Mouse (Mus musculus): Measurements from ENCODE around the gene Bmpr1a. TPM values are rescaled to one million over a fixed set of nuclear protein-coding genes. Genes with fewer than 3 reads are reported as not detected.

Gene Bmpr1a
- polyA plus RNA-seq, 2 experiments: 2.8 to 3.2 TPM

GRCm38 (mm10) chr14:34362135-34362534, 141.0 kb downstream of the Bmpr1a start:
- Histone ChIP-seq H3K27ac (no peak overlapping the region), H3K9me3 (ENCODE audit: control insufficient read depth, low read length) (no peaks in the 10 kb centered on the region), H3K36me3 (replicated peaks; ENCODE audit: control insufficient read depth, insufficient read depth, low read depth) (no peaks in the 10 kb centered on the region), H3K4me3 (ENCODE audit: insufficient read depth in 1 of 2, low read depth in 2 of 2, low read length in 2 of 2) (no peak overlapping the region), H3K27me3 (ENCODE audit: control insufficient read depth, insufficient read depth, low read length) (no peaks in the 10 kb centered on the region), H3K4me2 (ENCODE audit: low read depth) (no peak overlapping the region), H3K4me1 (replicated peaks; ENCODE audit: control insufficient read depth in 2 of 2, insufficient read depth in 2 of 2, low read length in 1 of 2) (peaks cover 0 to 12% of the 10 kb centered on the region in 2 experiments; a peak in 2 of 4 replicates), H3K9ac (replicated peaks) (no peak overlapping the region)
- WGBS (ENCODE audit: insufficient replicate concordance): 11% methylated on average over 4 of the region's 4 CpGs
- no peak for TF ChIP-seq CTCF (IDR thresholded peaks at IDR 0.05; ENCODE audit: low read depth)
- no peak for TF ChIP-seq EP300 (IDR thresholded peaks at IDR 0.05; ENCODE audit: low read depth)
- ATAC-seq (ENCODE audit: insufficient read depth) (no peak), DNase-seq (ENCODE audit: low read depth in 3 of 3, low spot score in 3 of 3) (no peak)

Other genes with a start within 250 kb of the Bmpr1a start
- 2.0 and 3.0 TPM in 2 replicates for gene Shld2, start 192.8 kb downstream of the Bmpr1a start, polyA plus RNA-seq (2012; rRNA removed)
- gene Shld2, start 192.8 kb downstream of the Bmpr1a start, polyA plus RNA-seq (2014; fragmentation: Nextera tagmentation; extraction: Ambion mirVana): 4.8 and 5.6 TPM in 2 replicates
- gene Glud1, start 192.6 kb downstream of the Bmpr1a start, polyA plus RNA-seq (2012; rRNA removed): 140 and 186 TPM in 2 replicates
- 145 and 151 TPM in 2 replicates for gene Glud1, start 192.6 kb downstream of the Bmpr1a start, polyA plus RNA-seq (2014; fragmentation: Nextera tagmentation; extraction: Ambion mirVana)
- gene Fam25c, start 147.9 kb downstream of the Bmpr1a start, polyA plus RNA-seq (2012; rRNA removed): 0.48 TPM in 1 of 2 replicates, not detected in the other
- 0.28 and 0.40 TPM in 2 replicates for gene Fam25c, start 147.9 kb downstream of the Bmpr1a start, polyA plus RNA-seq (2014; fragmentation: Nextera tagmentation; extraction: Ambion mirVana)
- gene Sncg, start 128.6 kb downstream of the Bmpr1a start, polyA plus RNA-seq (2012; rRNA removed): 0.17 and 0.21 TPM in 2 replicates
- gene Sncg, start 128.6 kb downstream of the Bmpr1a start, polyA plus RNA-seq (2014; fragmentation: Nextera tagmentation; extraction: Ambion mirVana): not detected in 2 replicates
- 1.0 and 1.1 TPM in 2 replicates for gene Mmrn2, start 127.9 kb downstream of the Bmpr1a start, polyA plus RNA-seq (2012; rRNA removed)
- gene Mmrn2, start 127.9 kb downstream of the Bmpr1a start, polyA plus RNA-seq (2014; fragmentation: Nextera tagmentation; extraction: Ambion mirVana): 1.3 and 1.8 TPM in 2 replicates
- not detected in 2 replicates for gene 9230112D13Rik, start 19.5 kb upstream of the Bmpr1a start, polyA plus RNA-seq (2012; rRNA removed)
- gene 9230112D13Rik, start 19.5 kb upstream of the Bmpr1a start, polyA plus RNA-seq (2014; fragmentation: Nextera tagmentation; extraction: Ambion mirVana): not detected in 2 replicates
- gene Ldb3, start 85.3 kb upstream of the Bmpr1a start, polyA plus RNA-seq (2012; rRNA removed): 0.03 and 0.07 TPM in 2 replicates
- gene Ldb3, start 85.3 kb upstream of the Bmpr1a start, polyA plus RNA-seq (2014; fragmentation: Nextera tagmentation; extraction: Ambion mirVana): 0.04 and 0.05 TPM in 2 replicates
- gene Opn4, start 96.8 kb upstream of the Bmpr1a start, polyA plus RNA-seq (2012; rRNA removed): not detected in 2 replicates
- not detected in 2 replicates for gene Opn4, start 96.8 kb upstream of the Bmpr1a start, polyA plus RNA-seq (2014; fragmentation: Nextera tagmentation; extraction: Ambion mirVana)
- gene Wapl, start 170.6 kb upstream of the Bmpr1a start, polyA plus RNA-seq (2012; rRNA removed): 12.1 and 25.2 TPM in 2 replicates
- gene Wapl, start 170.6 kb upstream of the Bmpr1a start, polyA plus RNA-seq (2014; fragmentation: Nextera tagmentation; extraction: Ambion mirVana): 25.0 and 28.1 TPM in 2 replicates